Comparison of ENCODE assay signal across 9 mouse cellular contexts in the genomic region with DNA sequence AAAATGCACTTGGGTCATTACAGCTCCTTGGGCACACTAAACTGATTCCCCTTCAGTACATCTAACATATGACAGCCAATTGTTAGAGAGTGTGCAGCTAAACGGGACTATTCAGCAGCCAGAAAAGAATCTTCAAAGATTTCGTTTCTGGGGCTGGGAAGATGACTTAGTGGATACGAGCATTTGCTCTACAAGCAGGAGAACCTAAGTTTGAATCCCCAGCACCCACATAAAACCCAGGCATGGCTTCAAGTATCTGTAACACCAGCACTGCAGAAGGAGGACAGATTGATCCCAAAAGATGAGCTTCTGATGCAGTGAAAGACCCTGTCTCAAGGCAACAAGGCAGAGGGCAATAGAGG. TPM values are rescaled to one million over a fixed set of nuclear protein-coding genes. Genes with fewer than 3 reads are reported as not detected.
A peak's percentile ranks its signal among the peaks of the same experiment; 100 is the strongest.
DNase-seq lines count a peak whose midpoint lies in the region; ATAC-seq lines count a peak whose summit lies in the region.
"Had no signal": no experiment of that assay in that cellular context is flagged by ENCODE, and none has a peak within 500 bp of the region (broad histone marks: within the 10 kb centered on the region; RNA-seq: fewer than 3 reads in every experiment).

No protein-coding gene starts in this region.

- H3K36me3 ChIP-seq in heart, embryonic 16.5 days (ENCODE audit: control insufficient read depth, insufficient read depth), result no peaks in the 10 kb centered on the region
- no peaks in the 10 kb centered on the region for H3K36me3 ChIP-seq in embryonic facial prominence, embryonic 10.5 days (replicated peaks)
- no peaks in the 10 kb centered on the region for H3K36me3 ChIP-seq in forebrain, embryonic 16.5 days (ENCODE audit: control insufficient read depth, insufficient read depth)
- H3K36me3 ChIP-seq in liver, embryonic 16.5 days (ENCODE audit: control insufficient read depth, insufficient read depth), result no peaks in the 10 kb centered on the region

- H3K4me3 ChIP-seq in heart, embryonic 16.5 days (ENCODE audit: low read length), result peak overlapping the region; percentile 97
- H3K4me3 ChIP-seq in embryonic facial prominence, embryonic 10.5 days, result peak overlapping the region; percentile 91
- peak overlapping the region; percentile 98; the same call in 1 of the 2 replicates for H3K4me3 ChIP-seq in forebrain, embryonic 16.5 days (replicated peaks; ENCODE audit: low read length)
- H3K4me3 ChIP-seq in liver, embryonic 16.5 days (ENCODE audit: low read depth, low read length), result no peak overlapping the region

- no peak for ATAC-seq in heart, embryonic 16.5 days (replicated peaks; ENCODE audit: extremely low read depth, insufficient read depth, low FRiP score)
- ATAC-seq in forebrain, embryonic 16.5 days, result no peak
- ATAC-seq in liver, embryonic 16.5 days (ENCODE audit: low read depth), result no peak
- ATAC-seq in granulocyte monocyte progenitor cell, adult 5-6 weeks (replicated peaks; ENCODE audit: poor library complexity, severe bottlenecking), result no peak
- ATAC-seq in monocyte, adult 5-6 weeks (replicated peaks; ENCODE audit: insufficient number of reproducible peaks, low FRiP score, low TSS enrichment, poor library complexity, severe bottlenecking), result no peak

- no peaks in the 10 kb centered on the region for H3K27me3 ChIP-seq in heart, embryonic 16.5 days (ENCODE audit: control insufficient read depth, insufficient read depth, low read length)
- H3K27me3 ChIP-seq in embryonic facial prominence, embryonic 10.5 days (replicated peaks; ENCODE audit: low read depth, poor library complexity, severe bottlenecking), result no peaks in the 10 kb centered on the region
- no peaks in the 10 kb centered on the region for H3K27me3 ChIP-seq in forebrain, embryonic 16.5 days (replicated peaks; ENCODE audit: control insufficient read depth, insufficient read depth, low read length)
- no peaks in the 10 kb centered on the region for H3K27me3 ChIP-seq in liver, embryonic 16.5 days (ENCODE audit: control insufficient read depth, insufficient read depth, low read depth, low read length)

- peak overlapping the region; percentile 89 for H3K4me2 ChIP-seq in heart, embryonic 16.5 days (ENCODE audit: low read depth, low read length)
- peak overlapping the region; percentile 67 for H3K4me2 ChIP-seq in forebrain, embryonic 16.5 days (ENCODE audit: low read length)
- H3K4me2 ChIP-seq in liver, embryonic 16.5 days (ENCODE audit: low read depth, low read length), result peak overlapping the region; percentile 89

- WGBS in heart, embryonic 16.5 days, result 58% methylated on average over 3 of the region's 3 CpGs
- 72% methylated on average over 3 of the region's 3 CpGs for WGBS in embryonic facial prominence, embryonic 10.5 days
- 39% methylated on average over 3 of the region's 3 CpGs for WGBS in forebrain, embryonic 16.5 days
- 54% methylated on average over 3 of the region's 3 CpGs for WGBS in liver, embryonic 16.5 days (ENCODE audit: insufficient replicate concordance)

- peak overlapping the region; percentile 96 for H3K9ac ChIP-seq in heart, embryonic 16.5 days (ENCODE audit: low read length)
- peak overlapping the region; percentile 13; the same call in 1 of the 2 replicates for H3K9ac ChIP-seq in forebrain, embryonic 16.5 days (replicated peaks; ENCODE audit: low read depth, low read length)
- H3K9ac ChIP-seq in liver, embryonic 16.5 days (ENCODE audit: low read depth, low read length), result no peak overlapping the region

- H3K4me1 ChIP-seq in heart, embryonic 16.5 days (ENCODE audit: control insufficient read depth, insufficient read depth, low read length), result peaks cover 24% of the 10 kb centered on the region
- H3K4me1 ChIP-seq in embryonic facial prominence, embryonic 10.5 days, result peaks cover 20% of the 10 kb centered on the region
- H3K4me1 ChIP-seq in forebrain, embryonic 16.5 days (replicated peaks; ENCODE audit: control insufficient read depth, insufficient read depth, low read length), result peaks cover 16% of the 10 kb centered on the region
- H3K4me1 ChIP-seq in liver, embryonic 16.5 days (ENCODE audit: control insufficient read depth, low read depth, low read length), result peaks cover 13% of the 10 kb centered on the region

- H3K9me3 ChIP-seq in heart, embryonic 16.5 days (replicated peaks; ENCODE audit: control insufficient read depth, low read length), result no peaks in the 10 kb centered on the region
- H3K9me3 ChIP-seq in embryonic facial prominence, embryonic 10.5 days, result no peaks in the 10 kb centered on the region
- H3K9me3 ChIP-seq in forebrain, embryonic 16.5 days (ENCODE audit: control insufficient read depth, low read length), result no peaks in the 10 kb centered on the region
- no peaks in the 10 kb centered on the region for H3K9me3 ChIP-seq in liver, embryonic 16.5 days (replicated peaks; ENCODE audit: control insufficient read depth, low read length)

- peak overlapping the region; percentile 99 for H3K27ac ChIP-seq in heart, embryonic 16.5 days (ENCODE audit: low read length)
- H3K27ac ChIP-seq in embryonic facial prominence, embryonic 10.5 days (replicated peaks), result peak overlapping the region; percentile 98; the same call in 1 of the 2 replicates
- H3K27ac ChIP-seq in forebrain, embryonic 16.5 days (ENCODE audit: low read length), result no peak overlapping the region
- no peak overlapping the region for H3K27ac ChIP-seq in liver, embryonic 16.5 days (ENCODE audit: low read length)

- DNase-seq in heart, adult 18-20 months, result no peak
- DNase-seq in embryonic facial prominence, embryonic 10.5 days (ENCODE audit: low spot score), result no peak
- DNase-seq in layer of hippocampus, adult 9-10 months (ENCODE audit: low spot score), result no peak
- DNase-seq: lung, adult 2 months had no signal

RNA-seq across cellular contexts. Expression of a gene that starts 1.4 kb away (rescaled TPM):
- 12.7 and 13.7 TPM in 2 replicates for polyA plus RNA-seq in heart, embryonic 16.5 days (2015; fragmentation: Nextera tagmentation; extraction: Ambion mirVana)
- total RNA-seq in heart, adult 18-20 months (2021), result 10 to 100 TPM; 36.0 to 38.4 TPM
- 24.9 and 25.2 TPM in 2 replicates for polyA plus RNA-seq in embryonic facial prominence, embryonic 10.5 days (2016; fragmentation: Nextera tagmentation; extraction: Ambion mirVana)
- 41.8 and 43.2 TPM in 2 replicates for polyA plus RNA-seq in forebrain, embryonic 16.5 days (2015; fragmentation: Nextera tagmentation; extraction: Ambion mirVana)
- 2.4 and 2.7 TPM in 2 replicates for polyA plus RNA-seq in liver, embryonic 16.5 days (2015; fragmentation: Nextera tagmentation; extraction: Ambion mirVana)
- total RNA-seq in granulocyte monocyte progenitor cell, adult 5-6 weeks (2014; fragmentation: Nextera tagmentation), result 6.6 and 7.5 TPM in 2 replicates
- 4.7 and 7.2 TPM in 2 replicates for total RNA-seq in granulocyte monocyte progenitor cell, adult 5-6 weeks (2017)
- 4.2 to 6.7 TPM (median 6.1 TPM) in 3 replicates for total RNA-seq in monocyte, adult 5-6 weeks (2017)

RNA-seq across cellular contexts. Expression of a gene that starts 53.2 kb away (rescaled TPM):
- 14.2 and 16.0 TPM in 2 replicates for polyA plus RNA-seq in heart, embryonic 16.5 days (2015; fragmentation: Nextera tagmentation; extraction: Ambion mirVana)
- 1 to 10 TPM; 8.7 to 9.4 TPM for total RNA-seq in heart, adult 18-20 months (2021)
- polyA plus RNA-seq in embryonic facial prominence, embryonic 10.5 days (2016; fragmentation: Nextera tagmentation; extraction: Ambion mirVana), result 23.7 and 24.0 TPM in 2 replicates
- polyA plus RNA-seq in forebrain, embryonic 16.5 days (2015; fragmentation: Nextera tagmentation; extraction: Ambion mirVana), result 29.7 and 30.4 TPM in 2 replicates
- 8.3 and 8.7 TPM in 2 replicates for polyA plus RNA-seq in liver, embryonic 16.5 days (2015; fragmentation: Nextera tagmentation; extraction: Ambion mirVana)
- total RNA-seq in granulocyte monocyte progenitor cell, adult 5-6 weeks (2014; fragmentation: Nextera tagmentation), result 14.2 and 27.1 TPM in 2 replicates
- 14.9 and 19.9 TPM in 2 replicates for total RNA-seq in granulocyte monocyte progenitor cell, adult 5-6 weeks (2017)
- total RNA-seq in monocyte, adult 5-6 weeks (2017), result 9.5 to 23.1 TPM (median 14.6 TPM) in 3 replicates

Comparison
In these comparisons a context has a peak if more than half of its experiments do, and no peak if none do; other contexts are left out.
1. H3K27ac ChIP-seq: peak in heart, embryonic 16.5 days (single experiment) and embryonic facial prominence, embryonic 10.5 days (single experiment); none in forebrain, embryonic 16.5 days (single experiment) and liver, embryonic 16.5 days (single experiment).
2. Peak in every context shown above with its lines, with median percentiles within 50 percentile points of each other: H3K4me2 ChIP-seq.